Mouse (Mus musculus): ENCODE data around the gene Elk3.

The Elk3 gene

GRCm38 (mm10) chr10:93233665-93234194 lies 77.2 kb downstream of the Elk3 start:
- no peak for DNase-seq

GRCm38 (mm10) chr10:93231893-93232292 lies 79.0 kb downstream of the Elk3 start:
- no peak for DNase-seq

GRCm38 (mm10) chr10:93231490-93231889 lies 79.4 kb downstream of the Elk3 start:
- no peak for DNase-seq

GRCm38 (mm10) chr10:93228401-93229007 lies 82.4 kb downstream of the Elk3 start:
- DNase-seq: no peak

GRCm38 (mm10) chr10:93227921-93228320 lies 83.0 kb downstream of the Elk3 start:
- no peak for DNase-seq

GRCm38 (mm10) chr10:93225751-93226150 lies 85.2 kb downstream of the Elk3 start:
- DNase-seq: no peak

GRCm38 (mm10) chr10:93215051-93215763 lies 95.7 kb downstream of the Elk3 start:
- DNase-seq: no peak

GRCm38 (mm10) chr10:93214251-93214650 lies 96.7 kb downstream of the Elk3 start:
- DNase-seq: peak; percentile 48

- DNase-seq: no peak
Measured at GRCm38 (mm10) chr10:93213339-93213738, 97.6 kb downstream of the Elk3 start.

- DNase-seq: no peak
Measured at GRCm38 (mm10) chr10:93212699-93213098, 98.2 kb downstream of the Elk3 start.

- DNase-seq: no peak
Measured at GRCm38 (mm10) chr10:93207176-93207575, 103.8 kb downstream of the Elk3 start.

GRCm38 (mm10) chr10:93205287-93205956 lies 105.5 kb downstream of the Elk3 start:
- no peak for DNase-seq

- no peak for DNase-seq
Measured at GRCm38 (mm10) chr10:93201846-93202458, 109.0 kb downstream of the Elk3 start.

GRCm38 (mm10) chr10:93198958-93199357 lies 112.0 kb downstream of the Elk3 start:
- no peak for DNase-seq
